Mouse (Mus musculus) forebrain, embryonic 12.5 days (tissue): Measurements from ENCODE around the gene Olfr958. TPM values are rescaled to one million over a fixed set of nuclear protein-coding genes. Genes with fewer than 3 reads are reported as not detected.
A peak's percentile ranks its signal among the peaks of the same experiment; 100 is the strongest.

Source experiments
- ATAC-seq: fragments of 200-750 bp; cut with Nextera tagmentation; 2 replicates; pipeline ENCODE4 v1.8.0; 2017; ENCODE audit warnings: moderate TSS enrichment; ENCODE audit not compliant: low FRiP score
- H3K27ac ChIP-seq: fragments of 300-500 bp; sonication (generic); 2 replicates; pipeline ENCODE4 v1.5.1; 2016; ENCODE audit warnings: mild to moderate bottlenecking
- H3K27me3 ChIP-seq: fragments of 300-500 bp; sonication (generic); 2 replicates; pipeline ENCODE4 v1.6.1; 2016; ENCODE audit warnings: mild to moderate bottlenecking
- H3K36me3 ChIP-seq: fragments of 300-500 bp; sonication (generic); replicated peaks from 2 replicates; pipeline ENCODE4 v1.6.1; 2016; ENCODE audit warnings: mild to moderate bottlenecking
- H3K4me1 ChIP-seq: fragments of 300-500 bp; sonication (generic); 2 replicates; pipeline ENCODE4 v1.6.1; 2016
- H3K4me2 ChIP-seq: fragments of 300-500 bp; sonication (generic); 2 replicates; pipeline ENCODE4 v1.6.1; 2016; ENCODE audit warnings: mild to moderate bottlenecking, moderate library complexity
- H3K4me3 ChIP-seq: fragments of 300-500 bp; sonication (generic); replicated peaks from 2 replicates; pipeline ENCODE4 v1.5.1; 2016; ENCODE audit warnings: mild to moderate bottlenecking
- H3K9ac ChIP-seq: fragments of 300-500 bp; sonication (generic); 2 replicates; pipeline ENCODE4 v1.6.1; 2016; ENCODE audit warnings: mild to moderate bottlenecking
- H3K9me3 ChIP-seq: fragments of 300-500 bp; sonication (generic); 2 replicates; pipeline ENCODE4 v1.6.1; 2016
- WGBS: fragments of 180-500 bp; shearing (Covaris S2); methylation state at CpG from one replicate; pipeline ENCODE4 v1.1.7; 2016; 5-methylcytosine and 5-hydroxymethylcytosine counted together
- polyA plus RNA-seq: library from polyadenylated mRNA; unstranded; fragments of >200 nt; fragmentation: Nextera tagmentation; extraction: Ambion mirVana; gene quantifications from 2 replicates; pipeline ENCODE4 v1.2.1, GENCODE M21; 2016

Gene Olfr958
- not detected in 2 replicates for polyA plus RNA-seq

- H3K36me3 ChIP-seq: no peaks in the 10 kb centered on the region
- no peak within 1 kb of the TSS for H3K4me3 ChIP-seq
- H3K4me1 ChIP-seq: peaks cover 9% of the 10 kb centered on the region
- no peak within 1 kb of the TSS for H3K9ac ChIP-seq
- H3K9me3 ChIP-seq: no peaks in the 10 kb centered on the region
- no peaks in the 10 kb centered on the region for H3K27me3 ChIP-seq
- no peak for ATAC-seq
- no peak within 1 kb of the TSS for H3K27ac ChIP-seq
- H3K4me2 ChIP-seq: no peak within 1 kb of the TSS
- WGBS: 72% methylated on average over 2 of the region's 2 CpGs
Measured at GRCm38 (mm10) chr9:39553946-39554345, at the start of gene Olfr958. Gene Olfr958 (minus strand): TSS chr9:39554054.

GRCm38 (mm10) chr9:39603333-39603845 lies 49.5 kb upstream of the Olfr958 start:
- Histone ChIP-seq H3K4me2 (peak overlapping the region; percentile 75), H3K27me3 (no peaks in the 10 kb centered on the region), H3K4me1 (peaks cover 9% of the 10 kb centered on the region), H3K27ac (no peak overlapping the region), H3K9ac (peak overlapping the region; percentile 42; the same call in 1 of the 2 replicates), H3K4me3 (peak overlapping the region; percentile 44), H3K36me3 (no peaks in the 10 kb centered on the region), H3K9me3 (no peaks in the 10 kb centered on the region)
- WGBS: under 1% methylated on average over 9 of the region's 9 CpGs
- ATAC-seq: peak; percentile 65

GRCm38 (mm10) chr9:39602536-39603332 lies 48.9 kb upstream of the Olfr958 start:
- Histone ChIP-seq H3K36me3 (no peaks in the 10 kb centered on the region), H3K4me3 (peak overlapping the region; percentile 44), H3K27ac (no peak overlapping the region), H3K4me1 (peaks cover 9% of the 10 kb centered on the region), H3K4me2 (peak overlapping the region; percentile 75), H3K27me3 (no peaks in the 10 kb centered on the region), H3K9me3 (no peaks in the 10 kb centered on the region), H3K9ac (peak overlapping the region; percentile 42; the same call in 1 of the 2 replicates)
- WGBS: 1% methylated on average over 19 of the region's 19 CpGs
- ATAC-seq: peak; percentile 92

GRCm38 (mm10) chr9:39577050-39577449 lies 23.2 kb upstream of the Olfr958 start:
- Histone ChIP-seq H3K36me3 (no peaks in the 10 kb centered on the region), H3K27ac (no peak overlapping the region), H3K4me2 (no peak overlapping the region), H3K4me1 (no peaks in the 10 kb centered on the region), H3K4me3 (no peak overlapping the region), H3K9ac (no peak overlapping the region), H3K9me3 (no peaks in the 10 kb centered on the region), H3K27me3 (no peaks in the 10 kb centered on the region)
- no peak for ATAC-seq
- 93% methylated on average over 5 of the region's 5 CpGs for WGBS

- WGBS: 88% methylated on average over 3 of the region's 3 CpGs
Measured at GRCm38 (mm10) chr9:39575469-39575868, 21.6 kb upstream of the Olfr958 start, which contains the start of gene Olfr959. Gene Olfr959 (minus strand): TSS chr9:39575569.

GRCm38 (mm10) chr9:39558349-39558647 lies 4.4 kb upstream of the Olfr958 start:
- Histone ChIP-seq H3K36me3 (no peaks in the 10 kb centered on the region), H3K4me2 (no peak overlapping the region), H3K4me1 (peaks cover 9% of the 10 kb centered on the region), H3K9me3 (no peaks in the 10 kb centered on the region), H3K4me3 (no peak overlapping the region), H3K9ac (no peak overlapping the region), H3K27me3 (no peaks in the 10 kb centered on the region), H3K27ac (peak overlapping the region; percentile 84; the same call in 1 of the 2 replicates)
- ATAC-seq: peak; percentile 58

More at GRCm38 (mm10) chr9:39575469-39575868, 21.6 kb upstream of the Olfr958 start, which contains the start of gene Olfr959:
- no peak for ATAC-seq
- no peaks in the 10 kb centered on the region for H3K9me3 ChIP-seq
- no peaks in the 10 kb centered on the region for H3K36me3 ChIP-seq
- H3K4me2 ChIP-seq: no peak within 1 kb of the TSS
- no peak within 1 kb of the TSS for H3K9ac ChIP-seq
- H3K27me3 ChIP-seq: no peaks in the 10 kb centered on the region
- H3K27ac ChIP-seq: no peak within 1 kb of the TSS
- no peaks in the 10 kb centered on the region for H3K4me1 ChIP-seq
- no peak within 1 kb of the TSS for H3K4me3 ChIP-seq

GRCm38 (mm10) chr9:39557529-39558348 lies 3.9 kb upstream of the Olfr958 start:
- 29% methylated on average over 3 of the region's 3 CpGs for WGBS
- Histone ChIP-seq H3K36me3 (no peaks in the 10 kb centered on the region), H3K9ac (no peak overlapping the region), H3K4me2 (peak overlapping the region; percentile 21), H3K27me3 (no peaks in the 10 kb centered on the region), H3K27ac (peak overlapping the region; percentile 84), H3K9me3 (no peaks in the 10 kb centered on the region), H3K4me3 (no peak overlapping the region), H3K4me1 (peaks cover 9% of the 10 kb centered on the region)
- peak; percentile 92 for ATAC-seq

GRCm38 (mm10) chr9:39550806-39551205 lies 3.0 kb downstream of the Olfr958 start:
- WGBS: 83% methylated on average over 5 of the region's 5 CpGs
- no peak overlapping the region for H3K4me2 ChIP-seq
- no peaks in the 10 kb centered on the region for H3K27me3 ChIP-seq
- no peak overlapping the region for H3K27ac ChIP-seq
- H3K9ac ChIP-seq: no peak overlapping the region
- no peaks in the 10 kb centered on the region for H3K4me1 ChIP-seq
- ATAC-seq: no peak
- no peak overlapping the region for H3K4me3 ChIP-seq
- no peaks in the 10 kb centered on the region for H3K36me3 ChIP-seq
- H3K9me3 ChIP-seq: no peaks in the 10 kb centered on the region

- no peak for ATAC-seq
- H3K9ac ChIP-seq: no peak overlapping the region
- H3K4me1 ChIP-seq: no peaks in the 10 kb centered on the region
- no peaks in the 10 kb centered on the region for H3K27me3 ChIP-seq
- no peaks in the 10 kb centered on the region for H3K9me3 ChIP-seq
- no peak overlapping the region for H3K4me3 ChIP-seq
- 67% methylated on average over 1 of the region's 1 CpGs for WGBS
- H3K36me3 ChIP-seq: no peaks in the 10 kb centered on the region
- H3K4me2 ChIP-seq: no peak overlapping the region
- H3K27ac ChIP-seq: no peak overlapping the region
Measured at GRCm38 (mm10) chr9:39523616-39524285, 30.1 kb downstream of the Olfr958 start.

- Histone ChIP-seq H3K9ac (no peak overlapping the region), H3K4me1 (no peaks in the 10 kb centered on the region), H3K9me3 (no peaks in the 10 kb centered on the region), H3K4me3 (no peak overlapping the region), H3K4me2 (no peak overlapping the region), H3K27me3 (no peaks in the 10 kb centered on the region), H3K27ac (no peak overlapping the region), H3K36me3 (no peaks in the 10 kb centered on the region)
- no peak for ATAC-seq
Measured at GRCm38 (mm10) chr9:39518595-39518994, 35.3 kb downstream of the Olfr958 start.

GRCm38 (mm10) chr9:39515531-39515930 lies 38.3 kb downstream of the Olfr958 start, which contains the start of gene Olfr957:
Gene Olfr957 (minus strand): TSS chr9:39515809.
- no peaks in the 10 kb centered on the region for H3K4me1 ChIP-seq
- no peaks in the 10 kb centered on the region for H3K27me3 ChIP-seq
- H3K4me3 ChIP-seq: no peak within 1 kb of the TSS
- H3K9me3 ChIP-seq: no peaks in the 10 kb centered on the region
- ATAC-seq: no peak
- no peaks in the 10 kb centered on the region for H3K36me3 ChIP-seq
- H3K27ac ChIP-seq: no peak within 1 kb of the TSS
- no peak within 1 kb of the TSS for H3K4me2 ChIP-seq
- H3K9ac ChIP-seq: no peak within 1 kb of the TSS
- WGBS: 73% methylated on average over 3 of the region's 3 CpGs

GRCm38 (mm10) chr9:39509412-39509811 lies 44.4 kb downstream of the Olfr958 start:
- Histone ChIP-seq H3K27ac (no peak overlapping the region), H3K4me2 (no peak overlapping the region), H3K36me3 (no peaks in the 10 kb centered on the region), H3K4me1 (no peaks in the 10 kb centered on the region), H3K9me3 (no peaks in the 10 kb centered on the region), H3K4me3 (no peak overlapping the region), H3K9ac (no peak overlapping the region), H3K27me3 (no peaks in the 10 kb centered on the region)
- WGBS: 84% methylated on average over 9 of the region's 9 CpGs
- ATAC-seq: no peak; the same call in 1 of the 2 replicates
